Mouse (Mus musculus) embryonic fibroblast, embryonic 13.5 days (primary cell): ENCODE results near the gene Rnf141.

Experiments
- CTCF ChIP-seq: IDR thresholded peaks from 2 replicates; pipeline ENCODE4 v1.5.1; 2011; ENCODE audit warnings: mild to moderate bottlenecking, control low read depth, low read length, moderate library complexity, borderline replicate concordance; ENCODE audit not compliant: insufficient read depth
- POLR2A ChIP-seq: IDR thresholded peaks from 2 replicates; pipeline ENCODE4 v1.6.1; 2011; ENCODE audit warnings: low read depth, mild to moderate bottlenecking, control low read depth, low read length, moderate library complexity

DNA sequence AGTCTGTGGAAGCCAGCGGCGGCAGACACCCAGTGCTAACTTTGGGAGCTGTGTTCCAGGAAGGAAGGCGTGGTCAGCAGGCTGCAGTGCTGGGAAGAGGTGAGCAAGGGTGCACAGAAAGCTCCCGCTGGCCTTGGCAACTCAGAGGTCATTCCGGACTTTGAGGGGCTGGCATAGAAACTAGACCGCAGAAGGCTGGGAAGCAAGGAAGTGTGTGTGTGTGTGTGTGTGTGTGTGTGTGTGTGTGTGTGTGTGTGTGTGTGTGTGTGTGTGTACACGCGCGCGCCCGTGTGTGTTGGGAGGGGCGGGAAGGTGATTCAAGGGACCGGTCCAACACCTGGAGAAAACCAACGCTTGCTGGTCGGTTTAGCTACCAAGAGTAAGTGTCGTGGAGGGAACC lies 76.3 kb downstream of the Rnf141 start, which contains the start of gene Ampd3:
- no peak for TF ChIP-seq CTCF
- no peak for TF ChIP-seq POLR2A
